Mouse (Mus musculus) 3134 (cell line): ENCODE results near the gene Rad18.

ENCODE experiments used
- DNase-seq: peaks from one replicate; pipeline ENCODE4 v3.0.0-alpha.2; 2011; ENCODE audit warnings: low spot score; ENCODE audit not compliant: insufficient read length; ENCODE audit errors: extremely low read depth

The Rad18 gene

DNA sequence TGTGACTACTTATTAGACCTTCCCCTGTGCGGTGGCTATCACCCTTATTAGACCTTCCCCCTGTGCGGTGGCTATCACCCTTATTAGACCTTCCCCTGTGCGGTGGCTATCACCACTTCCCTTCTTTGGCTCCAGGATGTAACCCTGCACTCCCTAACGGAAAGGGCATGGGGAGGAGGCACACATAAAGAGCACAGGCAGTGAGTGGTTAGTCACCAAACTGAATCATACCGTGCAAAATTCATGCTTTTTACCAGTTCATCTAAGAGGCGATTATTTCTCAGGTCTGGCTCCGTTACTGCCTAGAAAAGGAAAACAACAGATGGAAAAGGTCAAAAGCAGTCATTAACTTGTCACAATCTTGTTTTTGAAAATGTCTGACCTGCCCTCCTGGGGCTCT, 10.0 kb downstream of the Rad18 start:
- no peak for DNase-seq

DNA sequence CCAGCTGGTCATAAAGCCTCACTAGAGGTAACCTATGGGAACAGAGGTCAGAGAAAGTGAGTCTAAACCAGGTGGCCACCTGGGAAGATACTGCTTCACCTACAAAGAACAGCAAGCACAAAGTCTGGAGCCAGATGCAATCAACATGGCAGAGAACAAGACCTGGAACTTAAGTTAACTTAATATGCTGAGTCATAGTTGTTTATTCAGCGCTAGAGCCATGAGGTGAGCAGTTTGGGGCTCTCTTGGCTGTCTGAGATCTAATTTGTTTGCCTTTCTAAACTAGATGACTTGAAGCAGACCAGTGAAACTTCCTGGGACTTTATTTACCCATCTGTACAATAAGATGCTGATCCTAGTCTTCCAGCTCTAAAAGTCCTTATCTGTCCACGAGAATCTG, 12.4 kb downstream of the Rad18 start:
- DNase-seq, result no peak

DNA sequence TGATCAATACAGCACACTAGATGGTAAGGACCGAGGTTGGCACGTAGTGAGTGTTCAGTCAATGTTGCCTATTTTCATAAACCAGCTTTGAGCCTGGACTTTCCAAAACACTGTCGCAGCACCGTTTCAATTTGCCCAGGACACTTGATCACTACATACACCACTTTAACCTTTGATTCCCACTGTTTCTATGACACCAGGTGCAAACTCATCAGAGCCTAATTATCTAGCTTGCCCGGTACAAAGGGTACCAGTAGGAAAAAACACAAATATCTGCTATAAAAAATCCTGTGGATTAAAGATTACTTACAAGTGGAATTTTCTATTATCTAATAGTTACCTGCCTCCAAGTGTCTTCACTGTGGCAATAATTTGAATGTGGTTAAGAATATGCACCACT, 64.4 kb downstream of the Rad18 start:
- DNase-seq, result no peak

DNA sequence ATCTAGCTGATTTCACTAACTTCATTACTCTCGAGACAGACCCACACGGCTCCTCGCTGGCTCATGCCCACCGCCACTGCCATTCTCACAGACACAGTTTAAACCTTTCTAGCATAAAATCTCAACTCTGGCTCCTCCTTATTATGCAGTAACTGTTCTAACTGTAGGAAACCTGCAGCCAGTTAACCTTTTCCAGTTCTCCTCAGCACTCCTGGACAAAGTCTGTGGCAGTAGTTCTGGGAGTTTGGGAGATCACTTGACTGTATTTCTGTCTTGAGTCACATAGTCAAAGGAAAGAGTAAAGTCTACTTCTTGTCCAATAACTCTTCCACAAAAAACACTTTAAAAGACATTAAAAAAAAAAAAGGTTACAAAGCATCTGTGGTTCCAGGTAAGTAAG, 66.2 kb downstream of the Rad18 start:
- DNase-seq, result no peak

DNA sequence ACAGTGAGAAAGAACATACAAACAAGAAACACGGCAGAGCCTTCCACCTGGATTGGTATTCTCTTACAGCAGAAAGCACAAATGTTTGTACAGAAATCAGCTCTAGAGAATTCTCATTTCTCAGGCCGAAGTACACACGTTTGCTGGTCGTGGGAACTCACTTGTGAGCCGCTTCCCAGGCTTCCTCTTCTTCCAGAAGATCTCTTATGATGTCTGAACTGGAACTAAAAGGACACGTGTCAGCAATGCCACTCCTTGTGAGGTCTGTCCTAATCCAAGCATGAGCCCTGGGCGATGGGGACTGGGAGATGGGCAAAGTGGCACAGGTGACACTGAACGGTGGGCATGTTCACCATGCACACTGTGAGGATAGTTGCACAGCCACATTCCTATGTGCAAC, 68.2 kb downstream of the Rad18 start:
- DNase-seq, result no peak

DNA sequence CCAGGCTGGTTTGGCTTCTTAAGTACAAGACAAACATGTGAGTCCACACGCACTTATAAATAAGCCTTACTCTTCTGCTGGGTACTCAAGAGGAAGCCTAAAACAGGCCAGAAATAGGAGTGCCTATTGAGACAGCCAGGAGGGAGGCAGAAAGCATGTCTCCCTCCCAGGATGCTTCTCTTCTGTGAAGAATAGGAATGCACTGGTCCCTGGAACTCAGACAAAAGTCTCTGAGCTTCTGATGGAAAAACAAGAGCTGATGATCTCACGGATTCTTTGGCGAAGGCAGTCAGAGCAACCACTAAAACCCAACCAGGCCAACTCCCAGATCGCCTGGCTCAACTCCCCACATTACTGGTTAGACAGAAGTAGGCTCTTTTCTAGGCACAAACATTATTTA, 74.2 kb downstream of the Rad18 start:
- no peak for DNase-seq

DNA sequence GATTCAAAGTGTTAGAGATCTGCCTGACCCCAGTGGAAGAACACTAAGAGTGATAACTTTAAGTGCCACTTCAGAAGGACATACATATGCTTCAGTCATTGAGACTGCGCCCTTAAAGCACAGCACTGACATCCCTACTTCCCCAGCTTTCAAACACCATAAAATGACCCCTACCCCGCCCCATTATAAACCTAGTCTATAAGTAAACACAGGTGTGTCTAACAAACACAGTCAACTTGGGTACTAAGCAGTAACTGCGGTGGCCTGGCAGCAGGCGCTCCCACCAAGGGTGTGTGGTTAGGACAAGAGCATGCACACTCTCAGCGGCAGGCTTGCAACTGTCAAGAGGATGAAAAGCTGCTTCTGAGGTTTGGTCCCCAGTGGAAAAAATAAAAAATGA, 76.5 kb downstream of the Rad18 start:
- no peak for DNase-seq

DNA sequence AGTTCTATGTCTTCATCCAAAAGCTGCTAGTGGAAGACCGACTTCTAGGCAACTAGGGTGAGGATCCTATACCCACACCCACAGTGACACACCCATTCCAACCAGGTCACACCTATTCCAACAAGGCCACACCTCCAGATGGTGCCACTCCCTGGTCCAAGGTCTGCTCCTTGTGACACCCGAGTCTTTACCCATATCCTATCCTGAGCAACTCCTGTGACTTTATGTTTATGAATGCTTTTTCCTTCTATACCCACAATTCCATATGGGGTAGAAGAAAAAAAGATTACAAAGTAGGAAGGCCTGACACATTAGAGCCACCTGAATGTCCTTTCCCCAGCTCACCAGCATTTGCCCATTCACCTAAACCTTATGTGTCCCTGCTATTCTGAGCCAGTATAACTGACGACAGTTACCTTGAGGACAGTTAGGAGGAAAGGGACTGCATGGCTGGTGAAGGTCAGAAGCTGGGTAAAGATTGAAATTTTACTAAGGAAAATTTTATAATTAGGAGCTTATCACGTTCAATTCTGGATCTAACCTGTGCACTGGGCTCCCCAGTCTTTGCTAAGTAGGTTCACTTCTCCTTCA, 78.7 kb downstream of the Rad18 start:
- no peak for DNase-seq

DNA sequence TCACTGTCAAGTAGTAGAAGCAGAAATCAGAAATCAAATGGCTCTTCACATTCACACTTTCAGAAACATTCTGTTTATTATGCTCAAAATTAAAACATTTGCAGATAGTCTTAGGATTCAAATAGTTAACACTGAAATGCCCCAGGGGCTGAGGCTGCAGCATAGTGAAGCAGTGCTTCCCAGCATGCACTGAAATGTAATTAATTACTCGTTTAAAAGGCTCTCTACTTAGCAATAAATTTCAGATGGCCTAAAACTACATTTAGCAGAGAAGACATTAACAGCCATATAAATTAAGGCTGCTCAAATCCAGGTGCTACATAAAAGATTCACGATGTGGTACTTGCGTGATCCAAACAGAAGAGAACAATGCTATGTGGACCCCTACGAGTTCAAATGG, 87.5 kb downstream of the Rad18 start:
- no peak for DNase-seq

DNA sequence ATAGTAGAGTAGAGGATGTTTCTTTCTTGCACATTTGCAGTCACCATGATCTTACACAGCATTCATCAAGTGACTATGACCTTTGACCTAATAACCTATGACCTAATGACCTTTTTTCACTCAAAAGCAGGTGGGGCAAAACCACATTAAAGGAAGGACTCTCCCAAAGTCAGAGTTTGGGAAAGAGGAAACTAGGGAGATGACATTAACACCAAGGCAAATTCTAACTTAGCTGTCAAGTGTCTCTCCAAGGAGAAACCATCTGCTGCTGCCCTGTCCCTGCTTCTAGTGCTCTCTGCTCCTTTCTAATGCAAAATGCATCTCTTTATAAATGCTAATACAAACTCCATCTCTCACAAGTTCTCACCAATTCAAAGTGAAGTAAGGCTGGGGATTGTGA, 92.6 kb downstream of the Rad18 start:
- DNase-seq, result no peak

DNA sequence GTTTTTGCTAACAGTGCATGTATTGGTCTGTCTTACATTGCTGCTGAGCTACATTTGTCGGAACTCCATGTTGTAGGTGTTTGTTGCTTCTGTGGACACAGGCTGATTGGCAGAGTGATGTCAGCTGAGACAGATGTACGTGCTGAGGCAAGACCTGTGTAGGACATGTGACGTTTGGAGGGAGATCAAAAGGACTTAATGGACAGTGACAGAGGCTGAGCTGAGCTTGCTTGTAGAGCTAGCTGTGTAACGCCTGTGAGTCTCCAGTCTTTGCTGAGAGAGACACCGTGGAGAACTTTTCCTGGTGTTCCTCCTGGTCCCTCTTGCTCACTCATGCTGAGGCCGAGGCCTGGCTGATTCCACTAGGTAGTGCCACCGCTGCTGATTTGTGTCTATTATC, 101.5 kb downstream of the Rad18 start:
- no peak for DNase-seq

DNA sequence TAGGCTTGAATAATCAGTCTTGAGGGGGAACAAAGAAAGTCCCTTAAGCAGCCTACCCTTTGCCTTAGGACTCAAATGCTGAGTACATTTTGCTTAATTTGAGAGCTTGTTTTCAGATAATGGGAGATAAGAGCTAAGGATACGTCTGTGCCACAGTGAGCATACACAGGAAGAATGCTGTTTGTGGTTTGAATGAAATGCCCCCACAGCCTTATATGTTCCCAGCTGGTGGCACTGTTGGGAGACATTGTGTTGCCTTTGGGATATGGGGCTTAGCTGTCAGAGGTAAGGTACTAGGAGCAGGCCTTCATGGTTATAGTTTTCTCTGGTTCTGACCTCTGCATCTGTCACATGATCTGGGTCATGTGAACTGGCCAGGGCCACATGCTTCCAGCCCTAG, 108.6 kb downstream of the Rad18 start:
- DNase-seq, result no peak

DNA sequence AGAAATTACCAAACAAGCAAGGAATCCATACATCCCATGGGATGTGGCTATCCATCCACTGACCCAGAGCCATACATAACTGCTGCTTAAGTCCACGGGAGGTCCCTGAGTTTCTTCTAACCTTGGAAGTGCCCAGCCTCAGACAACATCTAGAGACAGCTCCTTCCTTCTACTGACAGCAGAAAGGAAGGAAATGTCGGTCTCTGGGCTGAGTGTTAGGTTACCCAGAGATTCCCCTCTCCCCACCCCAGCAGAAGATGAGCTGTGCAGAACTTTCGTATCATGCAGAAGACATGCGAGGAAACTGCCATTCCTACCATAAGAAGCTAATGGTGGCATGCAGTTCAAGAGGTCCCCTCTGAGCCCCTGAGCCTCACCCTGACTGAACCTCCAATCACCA, 109.5 kb downstream of the Rad18 start:
- no peak for DNase-seq

DNA sequence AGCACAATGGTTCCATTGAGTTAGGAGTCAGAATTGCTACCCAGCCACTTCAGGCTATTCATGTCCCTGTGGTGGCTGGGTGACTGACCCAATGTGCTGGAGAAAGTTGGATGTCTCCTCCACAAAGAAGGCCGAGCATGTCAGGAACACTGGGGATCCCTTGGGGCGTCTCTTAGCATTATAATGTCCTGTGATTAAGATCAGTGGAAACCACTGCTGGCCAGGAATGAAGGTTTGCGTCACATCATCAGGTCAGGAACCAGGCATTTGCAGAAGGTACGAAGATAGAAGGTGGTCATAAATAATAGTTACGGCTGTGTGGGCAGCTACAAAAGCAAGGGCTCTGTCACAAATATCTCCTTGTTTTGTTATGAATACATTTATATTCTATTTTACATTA, 111.5 kb downstream of the Rad18 start:
- no peak for DNase-seq

DNA sequence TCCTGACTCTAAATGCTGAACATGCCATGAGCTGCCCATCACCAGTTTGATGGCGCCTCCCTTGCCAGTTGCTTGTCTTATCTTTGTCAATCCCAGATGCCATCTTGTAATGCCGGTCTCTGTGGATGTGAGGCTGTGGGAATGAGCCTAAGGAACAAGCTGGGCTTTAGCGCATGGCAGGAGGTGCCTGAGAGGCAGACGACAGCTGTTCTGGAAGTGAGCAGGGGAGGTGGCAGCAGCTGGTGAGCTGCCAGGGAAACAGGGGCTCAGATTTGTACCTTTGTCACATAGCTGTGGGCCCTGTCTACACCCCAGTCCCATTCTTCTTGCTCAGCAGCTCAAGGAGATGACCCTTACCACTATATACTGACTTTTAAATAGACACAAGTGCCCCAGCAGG, 114.5 kb downstream of the Rad18 start:
- DNase-seq, result no peak

DNA sequence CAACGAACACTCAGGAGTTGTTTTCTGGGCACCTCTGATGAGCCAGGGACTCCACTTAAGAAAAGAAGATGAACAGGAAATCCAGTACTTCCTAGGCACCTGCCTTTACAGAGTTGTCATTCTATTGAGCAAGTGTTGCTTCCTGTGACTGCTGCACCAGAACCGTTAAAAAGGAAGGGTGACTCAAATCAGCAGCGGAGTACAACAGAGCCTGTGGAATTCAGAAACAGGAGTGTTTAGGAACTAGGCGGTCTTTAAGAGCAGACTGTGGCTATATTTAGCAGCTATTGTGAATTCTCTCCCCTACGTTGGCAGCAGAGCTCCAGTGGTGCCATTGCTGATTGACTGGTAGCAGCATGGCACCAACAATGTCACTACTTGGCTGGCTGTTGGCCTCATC, 119.3 kb downstream of the Rad18 start:
- DNase-seq, result no peak

DNA sequence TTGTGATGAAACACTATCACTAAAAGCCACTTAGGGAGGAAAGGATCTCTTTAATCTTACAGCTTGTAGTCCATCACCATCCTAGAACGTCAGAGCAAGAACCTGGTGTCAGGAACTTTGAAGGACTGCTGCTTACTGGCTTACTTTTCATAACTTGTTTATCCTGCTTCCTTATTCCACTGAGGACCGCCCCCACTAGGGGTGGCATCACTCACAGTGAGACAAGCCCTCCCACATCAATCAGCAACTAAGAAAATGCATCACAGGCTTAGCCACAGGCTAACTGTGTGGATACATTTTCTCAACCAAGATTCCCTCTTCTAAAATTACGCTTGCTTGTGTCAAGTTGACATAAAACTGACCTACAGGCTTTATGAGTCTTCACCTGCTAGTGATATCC, 121.9 kb downstream of the Rad18 start:
- no peak for DNase-seq

DNA sequence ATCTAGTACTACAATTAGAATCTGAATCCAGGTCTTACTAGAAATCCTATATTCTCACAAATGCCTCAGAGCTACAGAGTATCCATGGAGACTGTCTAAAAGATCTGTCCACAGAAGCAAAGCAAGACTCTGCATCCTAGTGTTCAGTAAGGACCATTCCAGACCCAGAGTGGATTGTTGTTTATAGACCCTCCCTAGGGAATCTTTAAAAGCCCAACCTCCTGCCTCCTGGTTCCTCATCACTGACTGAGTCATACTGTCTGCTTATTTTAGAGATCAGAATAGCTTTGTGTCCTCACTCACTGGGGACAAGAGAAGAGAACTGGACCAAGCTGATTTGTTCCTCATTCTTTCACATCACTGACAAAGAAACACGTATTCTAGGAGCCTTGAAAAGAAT, 126.1 kb downstream of the Rad18 start:
- no peak for DNase-seq
